Mouse (Mus musculus) intestine, embryonic 15.5 days (tissue): ENCODE measurements at regions not wholly inside any gene's neighbourhood (a gene's known extent, or its start where the extent isn't known, plus 50 kb on each side); places are given as distances from the start of the nearest gene placed in this dataset.

ENCODE experiments used
- ATAC-seq: fragments of 200-750 bp; cut with Nextera tagmentation; 2 replicates; pipeline ENCODE4 v1.8.0; 2017; ENCODE audit warnings: moderate TSS enrichment, moderate library complexity
- H3K27ac ChIP-seq: fragments of 300-500 bp; sonication (generic); 2 replicates; pipeline ENCODE4 v1.5.1; 2015; ENCODE audit warnings: mild to moderate bottlenecking, inconsistent platforms
- H3K27me3 ChIP-seq: fragments of 300-500 bp; sonication (generic); replicated peaks from 2 replicates; pipeline ENCODE4 v1.6.1; 2015; ENCODE audit warnings: inconsistent platforms
- H3K36me3 ChIP-seq: fragments of 300-500 bp; sonication (generic); 2 replicates; pipeline ENCODE4 v1.6.1; 2015; ENCODE audit warnings: inconsistent platforms
- H3K4me1 ChIP-seq: fragments of 300-500 bp; sonication (generic); replicated peaks from 2 replicates; pipeline ENCODE4 v1.6.1; 2015; ENCODE audit warnings: inconsistent platforms
- H3K4me2 ChIP-seq: fragments of 300-500 bp; sonication (generic); replicated peaks from 2 replicates; pipeline ENCODE4 v1.6.1; 2015; ENCODE audit warnings: mild to moderate bottlenecking, inconsistent platforms
- H3K4me3 ChIP-seq: fragments of 300-500 bp; sonication (generic); replicated peaks from 2 replicates; pipeline ENCODE4 v1.5.1; 2015; ENCODE audit warnings: inconsistent platforms
- H3K9ac ChIP-seq: fragments of 300-500 bp; sonication (generic); 2 replicates; pipeline ENCODE4 v1.6.1; 2015; ENCODE audit warnings: inconsistent platforms
- H3K9me3 ChIP-seq: fragments of 300-500 bp; sonication (generic); 2 replicates; pipeline ENCODE4 v1.6.1; 2016; ENCODE audit warnings: inconsistent platforms
- WGBS: fragments of 180-500 bp; shearing (Covaris S2); methylation state at CpG from one replicate; pipeline ENCODE4 v1.1.7; 2015; 5-methylcytosine and 5-hydroxymethylcytosine counted together

- H3K27me3 ChIP-seq = no peaks in the 10 kb centered on the region
- no peaks in the 10 kb centered on the region for H3K9me3 ChIP-seq
- no peak overlapping the region for H3K9ac ChIP-seq
- no peak for ATAC-seq
- no peak overlapping the region for H3K4me3 ChIP-seq
- no peaks in the 10 kb centered on the region for H3K36me3 ChIP-seq
- H3K4me2 ChIP-seq = no peak overlapping the region
- H3K4me1 ChIP-seq = no peaks in the 10 kb centered on the region
- H3K27ac ChIP-seq = no peak overlapping the region
- WGBS = 78% methylated on average over 3 of the region's 3 CpGs
These were observed 74.8 kb upstream of the Caprin1 start for GRCm38 (mm10) chr2:103872277-103872636.

GRCm38 (mm10) chr2:103873381-103873780 is 75.9 kb upstream of the Caprin1 start:
- no peak for ATAC-seq
- no peak overlapping the region for H3K27ac ChIP-seq
- H3K36me3 ChIP-seq = no peaks in the 10 kb centered on the region
- no peak overlapping the region for H3K4me3 ChIP-seq
- H3K4me2 ChIP-seq = no peak overlapping the region
- no peaks in the 10 kb centered on the region for H3K4me1 ChIP-seq
- H3K9me3 ChIP-seq = no peaks in the 10 kb centered on the region
- H3K27me3 ChIP-seq = no peaks in the 10 kb centered on the region
- no peak overlapping the region for H3K9ac ChIP-seq
- WGBS = 90% methylated on average over 6 of the region's 6 CpGs

- Histone ChIP-seq H3K27me3 (no peaks in the 10 kb centered on the region), H3K4me3 (no peak overlapping the region), H3K4me2 (no peak overlapping the region), H3K9me3 (no peaks in the 10 kb centered on the region), H3K9ac (no peak overlapping the region), H3K4me1 (no peaks in the 10 kb centered on the region), H3K27ac (no peak overlapping the region), H3K36me3 (no peaks in the 10 kb centered on the region)
- no peak for ATAC-seq
- 52% methylated on average over 3 of the region's 3 CpGs for WGBS
These were observed 77.0 kb upstream of the Caprin1 start for GRCm38 (mm10) chr2:103874466-103874865.

- Histone ChIP-seq H3K4me3 (no peak overlapping the region), H3K36me3 (no peaks in the 10 kb centered on the region), H3K27ac (no peak overlapping the region), H3K4me1 (no peaks in the 10 kb centered on the region), H3K9me3 (no peaks in the 10 kb centered on the region), H3K4me2 (no peak overlapping the region), H3K9ac (no peak overlapping the region), H3K27me3 (no peaks in the 10 kb centered on the region)
- WGBS = 84% methylated on average over 8 of the region's 8 CpGs
- ATAC-seq = no peak
These were observed 78.3 kb upstream of the Caprin1 start for GRCm38 (mm10) chr2:103875754-103876153.

GRCm38 (mm10) chr2:103876236-103876635 is 78.8 kb upstream of the Caprin1 start:
- Histone ChIP-seq H3K4me1 (0 out of 2 replicates have a peak, but pooled peaks cover 2% of the 10 kb centered on the region), H3K27me3 (no peaks in the 10 kb centered on the region), H3K4me3 (no peak overlapping the region), H3K9ac (no peak overlapping the region), H3K36me3 (no peaks in the 10 kb centered on the region), H3K4me2 (no peak overlapping the region), H3K27ac (no peak overlapping the region), H3K9me3 (no peaks in the 10 kb centered on the region)
- no peak for ATAC-seq
- WGBS = 84% methylated on average over 2 of the region's 2 CpGs

GRCm38 (mm10) chr2:103881026-103881763 is 76.6 kb upstream of the Lmo2 start:
- H3K9me3 ChIP-seq = no peaks in the 10 kb centered on the region
- no peak overlapping the region for H3K4me3 ChIP-seq
- H3K27ac ChIP-seq = no peak overlapping the region
- WGBS = 29% methylated on average over 10 of the region's 10 CpGs
- ATAC-seq = peak; percentile 56; the same call in 1 of the 2 replicates
- H3K36me3 ChIP-seq = no peaks in the 10 kb centered on the region
- no peak overlapping the region for H3K4me2 ChIP-seq
- no peak overlapping the region for H3K9ac ChIP-seq
- H3K4me1 ChIP-seq = 0 out of 2 replicates have a peak, but pooled peaks cover 3% of the 10 kb centered on the region
- no peaks in the 10 kb centered on the region for H3K27me3 ChIP-seq

- H3K4me2 ChIP-seq = no peak overlapping the region
- ATAC-seq = no peak
- H3K4me1 ChIP-seq = 0 out of 2 replicates have a peak, but pooled peaks cover 3% of the 10 kb centered on the region
- no peaks in the 10 kb centered on the region for H3K27me3 ChIP-seq
- no peak overlapping the region for H3K9ac ChIP-seq
- WGBS = 54% methylated on average over 10 of the region's 10 CpGs
- H3K4me3 ChIP-seq = no peak overlapping the region
- H3K27ac ChIP-seq = no peak overlapping the region
- no peaks in the 10 kb centered on the region for H3K9me3 ChIP-seq
- no peaks in the 10 kb centered on the region for H3K36me3 ChIP-seq
These were observed 72.9 kb upstream of the Lmo2 start for GRCm38 (mm10) chr2:103884926-103885325.

- Histone ChIP-seq H3K36me3 (no peaks in the 10 kb centered on the region), H3K4me3 (no peak overlapping the region), H3K4me2 (no peak overlapping the region), H3K4me1 (no peaks in the 10 kb centered on the region), H3K9me3 (no peaks in the 10 kb centered on the region), H3K27me3 (no peaks in the 10 kb centered on the region), H3K27ac (no peak overlapping the region), H3K9ac (no peak overlapping the region)
- WGBS = 87% methylated on average over 7 of the region's 7 CpGs
- no peak for ATAC-seq
These were observed 69.8 kb upstream of the Lmo2 start for GRCm38 (mm10) chr2:103888023-103888422.

- Histone ChIP-seq H3K9me3 (no peaks in the 10 kb centered on the region), H3K9ac (no peak overlapping the region), H3K27ac (no peak overlapping the region), H3K4me2 (no peak overlapping the region), H3K4me3 (no peak overlapping the region), H3K27me3 (no peaks in the 10 kb centered on the region), H3K36me3 (no peaks in the 10 kb centered on the region), H3K4me1 (no peaks in the 10 kb centered on the region)
- WGBS = 14% methylated on average over 9 of the region's 9 CpGs
- no peak for ATAC-seq
These were observed 66.5 kb upstream of the Lmo2 start for GRCm38 (mm10) chr2:103891240-103891767.

- no peak overlapping the region for H3K27ac ChIP-seq
- WGBS = 92% methylated on average over 2 of the region's 2 CpGs
- no peak for ATAC-seq
These were observed 64.5 kb upstream of the Lmo2 start for GRCm38 (mm10) chr2:103893159-103893740.

GRCm38 (mm10) chr2:103893805-103894204 is 64.0 kb upstream of the Lmo2 start:
- H3K9me3 ChIP-seq = no peaks in the 10 kb centered on the region
- peak; percentile 79 for ATAC-seq

More at GRCm38 (mm10) chr2:103893159-103893740, 64.5 kb upstream of the Lmo2 start:
- no peak overlapping the region for H3K4me3 ChIP-seq
- H3K4me2 ChIP-seq = no peak overlapping the region
- no peaks in the 10 kb centered on the region for H3K36me3 ChIP-seq
- no peaks in the 10 kb centered on the region; the same call in 1 of the 2 replicates for H3K4me1 ChIP-seq
- no peaks in the 10 kb centered on the region for H3K27me3 ChIP-seq
- no peaks in the 10 kb centered on the region for H3K9me3 ChIP-seq
- H3K9ac ChIP-seq = no peak overlapping the region

GRCm38 (mm10) chr2:103894981-103895676 is 62.7 kb upstream of the Lmo2 start:
- peak; percentile 34; the same call in 1 of the 2 replicates for ATAC-seq
- H3K27ac ChIP-seq = no peak overlapping the region

More at GRCm38 (mm10) chr2:103893805-103894204, 64.0 kb upstream of the Lmo2 start:
- Histone ChIP-seq H3K27me3 (no peaks in the 10 kb centered on the region), H3K9ac (no peak overlapping the region), H3K4me3 (no peak overlapping the region), H3K4me2 (no peak overlapping the region), H3K27ac (no peak overlapping the region), H3K4me1 (no peaks in the 10 kb centered on the region; the same call in 1 of the 2 replicates), H3K36me3 (no peaks in the 10 kb centered on the region)
- WGBS = 30% methylated on average over 2 of the region's 2 CpGs

More at GRCm38 (mm10) chr2:103894981-103895676, 62.7 kb upstream of the Lmo2 start:
- WGBS = 64% methylated on average over 12 of the region's 12 CpGs
- no peaks in the 10 kb centered on the region; the same call in 1 of the 2 replicates for H3K4me1 ChIP-seq
- H3K4me3 ChIP-seq = no peak overlapping the region
- no peaks in the 10 kb centered on the region for H3K36me3 ChIP-seq
- no peaks in the 10 kb centered on the region for H3K9me3 ChIP-seq
- H3K9ac ChIP-seq = no peak overlapping the region
- H3K4me2 ChIP-seq = no peak overlapping the region
- H3K27me3 ChIP-seq = no peaks in the 10 kb centered on the region
